ENCODE assay signal across 8 mouse cellular contexts in the genomic region with DNA sequence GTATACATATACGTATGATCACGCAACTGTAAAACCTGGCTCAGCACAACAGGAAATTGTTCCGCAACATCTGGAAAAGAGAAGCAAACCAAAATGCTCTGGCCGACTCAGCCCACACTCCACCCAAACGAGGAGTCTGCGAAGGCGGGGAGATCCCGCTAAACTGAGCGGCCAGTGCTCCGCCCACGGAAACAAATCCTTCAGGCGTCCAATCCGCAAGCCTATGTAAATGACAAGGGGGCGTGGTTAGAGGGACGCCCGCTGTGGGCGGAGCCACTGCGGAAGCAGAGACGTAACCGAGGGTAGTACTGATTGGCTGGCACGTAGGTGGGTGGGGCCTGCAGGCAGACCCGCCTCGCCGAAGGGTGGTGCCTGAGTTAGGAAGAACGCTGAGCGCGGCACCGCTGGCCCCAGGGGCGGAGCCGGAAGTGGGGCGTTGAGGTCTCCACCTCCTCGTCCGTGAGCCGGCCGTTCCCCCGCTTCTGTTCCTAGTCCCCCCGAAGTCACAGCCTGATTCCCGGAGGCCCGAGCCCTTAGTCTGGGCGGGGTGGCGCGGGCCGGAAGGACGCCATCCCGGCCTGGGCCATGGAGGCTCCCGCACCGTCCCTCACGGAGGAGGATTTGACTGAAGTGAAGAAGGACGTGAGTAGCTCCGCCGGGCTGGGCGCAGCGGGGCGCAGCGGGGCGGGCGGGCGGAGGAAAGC. TPM values are rescaled to one million over a fixed set of nuclear protein-coding genes. Genes with fewer than 3 reads are reported as not detected.
DNase-seq lines count a peak whose midpoint lies in the region; ATAC-seq lines count a peak whose summit lies in the region.

No protein-coding gene starts in this region.

- peak; percentile 100 for ATAC-seq in hindbrain, embryonic 11.5 days (ENCODE audit: low FRiP score)

- peak overlapping the region; percentile 70 for H3K4me2 ChIP-seq in hindbrain, embryonic 11.5 days (replicated peaks; ENCODE audit: low read depth, low read length)

- H3K9ac ChIP-seq in hindbrain, embryonic 11.5 days (ENCODE audit: low read depth, low read length): peak overlapping the region; percentile 79

- DNase-seq in Muller cell, postnatal 12 days (ENCODE audit: inconsistent ontology term): peak; percentile 100
- peak; percentile 99 for DNase-seq in cerebellum, adult 9-11 months
- DNase-seq in frontal cortex, adult 2 months (ENCODE audit: extremely low spot score in 1 of 2, low spot score in 1 of 2): peak; percentile 98 to 99
- peak; percentile 100 for DNase-seq in hindbrain, embryonic 11.5 days (ENCODE audit: low spot score)
- DNase-seq in layer of hippocampus, postnatal 10 days (ENCODE audit: low spot score in 2 of 2): peak; percentile 97 to 98
- peak; percentile 100 for DNase-seq in lung, postnatal 10 days
- peak; percentile 99 for DNase-seq in ovary, postnatal 36 days (ENCODE audit: low spot score)
- DNase-seq in thymus, postnatal 25 days: peak; percentile 99

- H3K4me1 ChIP-seq in hindbrain, embryonic 11.5 days (replicated peaks; ENCODE audit: control insufficient read depth, insufficient read depth, low read length): 0 out of 2 replicates have a peak, but pooled peaks cover 2% of the 10 kb centered on the region

- no peaks in the 10 kb centered on the region for H3K9me3 ChIP-seq in hindbrain, embryonic 11.5 days (ENCODE audit: control insufficient read depth, low read length)

- WGBS in hindbrain, embryonic 11.5 days: under 1% methylated on average over 58 of the region's 58 CpGs

- H3K27ac ChIP-seq in hindbrain, embryonic 11.5 days (ENCODE audit: low read depth, low read length): peak overlapping the region; percentile 81

- H3K36me3 ChIP-seq in hindbrain, embryonic 11.5 days (ENCODE audit: control insufficient read depth, insufficient read depth, low read length): no peaks in the 10 kb centered on the region

- H3K4me3 ChIP-seq in hindbrain, embryonic 11.5 days (ENCODE audit: low read depth, low read length): peak overlapping the region; percentile 73

- H3K27me3 ChIP-seq in hindbrain, embryonic 11.5 days (ENCODE audit: control insufficient read depth, insufficient read depth, low read length): no peaks in the 10 kb centered on the region

RNA-seq across cellular contexts. Expression of gene Bcl10, which starts 1.4 kb away (rescaled TPM):
- polyA plus RNA-seq in frontal cortex, adult 2 months (2012; rRNA removed): 14.0 TPM in 2 replicates
- polyA plus RNA-seq in hindbrain, embryonic 11.5 days (2014; fragmentation: Nextera tagmentation; extraction: Ambion mirVana): 56.0 and 65.7 TPM in 2 replicates
- total RNA-seq in layer of hippocampus, postnatal 10 days (2021): 10 to 100 TPM; 16.8 to 17.5 TPM

RNA-seq across cellular contexts. Expression of gene 2410004B18Rik, which starts 13.8 kb away (rescaled TPM):
- 38.7 and 39.9 TPM in 2 replicates for polyA plus RNA-seq in frontal cortex, adult 2 months (2012; rRNA removed)
- polyA plus RNA-seq in hindbrain, embryonic 11.5 days (2014; fragmentation: Nextera tagmentation; extraction: Ambion mirVana): 69.3 and 74.3 TPM in 2 replicates
- total RNA-seq in layer of hippocampus, postnatal 10 days (2021): 10 to 100 TPM; 35.8 to 44.8 TPM

Comparison
In these comparisons a context has a peak if more than half of its experiments do, and no peak if none do; other contexts are left out.
1. Peak in every context shown above with its lines: DNase-seq, ATAC-seq, H3K4me3 ChIP-seq and H3K27ac ChIP-seq.